ENCODE assay signal across 8 mouse cellular contexts in genomic region chr19:4121097-4121805, GRCm38 (mm10). TPM values are rescaled to one million over a fixed set of nuclear protein-coding genes. Genes with fewer than 3 reads are reported as not detected.
DNase-seq lines count a peak whose midpoint lies in the region; ATAC-seq lines count a peak whose summit lies in the region.

No protein-coding gene starts in this region.

- intact Hi-C loops in gastrocnemius, postnatal 14 days (cut with DNase I; ENCODE audit: low total_unique reads) = no loop called here
- intact Hi-C loops in left cerebral cortex, postnatal 10 days (cut with DNase I) = no loop called here

- DNase-seq in adrenal gland, adult (ENCODE audit: inconsistent age in 2 of 2, low spot score in 1 of 2) = peak; percentile 98 to 99
- peak; percentile 99 for DNase-seq in embryo, embryonic 10.5 days (ENCODE audit: low spot score)
- peak; percentile 98 for DNase-seq in gastrocnemius, postnatal 14 days
- peak; percentile 98 for DNase-seq in left cerebral cortex, postnatal 10 days (ENCODE audit: extremely low spot score in 1 of 2, low spot score in 2 of 2)
- DNase-seq in right cerebral cortex, postnatal 25 days = peak; percentile 97
- peak; percentile 95 to 98 for DNase-seq in urinary bladder, postnatal 4 days (ENCODE audit: low spot score in 2 of 2)

- peak; percentile 62 for ATAC-seq in inflammation-experienced regulatory T-cells, adult 6 months
- peak; percentile 87 for ATAC-seq in megakaryocyte-erythroid progenitor cell, adult 5-6 weeks (replicated peaks; ENCODE audit: low FRiP score, low TSS enrichment, poor library complexity, severe bottlenecking)

RNA-seq across cellular contexts. Expression of gene Aip, which starts 4.4 kb away (rescaled TPM):
- total RNA-seq in gastrocnemius, postnatal 14 days (2021) = 10 to 100 TPM; 51.4 to 57.9 TPM
- 100 to 1,000 TPM; 171 to 228 (median 197) TPM for polyA plus RNA-seq in inflammation-experienced regulatory T-cells, adult 6 months (2017; shearing (Covaris generic))
- total RNA-seq in left cerebral cortex, postnatal 10 days (2021) = 10 to 100 TPM; 74.2 to 83.5 TPM
- total RNA-seq in megakaryocyte-erythroid progenitor cell, adult 5-6 weeks (2014; fragmentation: Nextera tagmentation) = 25.9 and 31.2 TPM in 2 replicates
- 16.9 and 23.2 TPM in 2 replicates for total RNA-seq in megakaryocyte-erythroid progenitor cell, adult 5-6 weeks (2017)

RNA-seq across cellular contexts. Expression of gene Gpr152, which starts 18.3 kb away (rescaled TPM):
- not detected for total RNA-seq in gastrocnemius, postnatal 14 days (2021)
- polyA plus RNA-seq in inflammation-experienced regulatory T-cells, adult 6 months (2017; shearing (Covaris generic)) = under 1 TPM in 1 of 3 experiments, not detected in 2; 0.22 TPM
- total RNA-seq in left cerebral cortex, postnatal 10 days (2021) = not detected
- total RNA-seq in megakaryocyte-erythroid progenitor cell, adult 5-6 weeks (2014; fragmentation: Nextera tagmentation) = not detected in 2 replicates
- total RNA-seq in megakaryocyte-erythroid progenitor cell, adult 5-6 weeks (2017) = not detected in 2 replicates

RNA-seq across cellular contexts. Expression of gene Pitpnm1, which starts 21.5 kb away (rescaled TPM):
- total RNA-seq in gastrocnemius, postnatal 14 days (2021) = 1 to 10 TPM; 3.7 to 4.2 TPM
- 100 to 1,000 TPM in 1 of 3 experiments, 10 to 100 TPM in 2; 80.6 to 147 (median 88.8) TPM for polyA plus RNA-seq in inflammation-experienced regulatory T-cells, adult 6 months (2017; shearing (Covaris generic))
- 100 to 1,000 TPM; 234 to 237 TPM for total RNA-seq in left cerebral cortex, postnatal 10 days (2021)
- 42.3 and 44.1 TPM in 2 replicates for total RNA-seq in megakaryocyte-erythroid progenitor cell, adult 5-6 weeks (2014; fragmentation: Nextera tagmentation)
- 7.4 and 7.7 TPM in 2 replicates for total RNA-seq in megakaryocyte-erythroid progenitor cell, adult 5-6 weeks (2017)

RNA-seq across cellular contexts. Expression of gene Cabp4, which starts 22.6 kb away (rescaled TPM):
- under 1 TPM in 1 of 2 experiments, not detected in 1; 0.14 TPM for total RNA-seq in gastrocnemius, postnatal 14 days (2021)
- polyA plus RNA-seq in inflammation-experienced regulatory T-cells, adult 6 months (2017; shearing (Covaris generic)) = 1 to 10 TPM in 1 of 3 experiments, under 1 TPM in 2; 0.91 to 1.1 (median 0.97) TPM
- total RNA-seq in left cerebral cortex, postnatal 10 days (2021) = under 1 TPM in 1 of 2 experiments, not detected in 1; 0.24 TPM
- 0.39 and 1.5 TPM in 2 replicates for total RNA-seq in megakaryocyte-erythroid progenitor cell, adult 5-6 weeks (2014; fragmentation: Nextera tagmentation)
- not detected in 2 replicates for total RNA-seq in megakaryocyte-erythroid progenitor cell, adult 5-6 weeks (2017)

RNA-seq across cellular contexts. Expression of gene Cdk2ap2, which starts 24.3 kb away (rescaled TPM):
- 10 to 100 TPM; 17.3 to 17.5 TPM for total RNA-seq in gastrocnemius, postnatal 14 days (2021)
- polyA plus RNA-seq in inflammation-experienced regulatory T-cells, adult 6 months (2017; shearing (Covaris generic)) = 100 to 1,000 TPM; 329 to 406 (median 406) TPM
- total RNA-seq in left cerebral cortex, postnatal 10 days (2021) = 10 to 100 TPM; 20.4 to 21.6 TPM
- 65.1 and 75.8 TPM in 2 replicates for total RNA-seq in megakaryocyte-erythroid progenitor cell, adult 5-6 weeks (2014; fragmentation: Nextera tagmentation)
- total RNA-seq in megakaryocyte-erythroid progenitor cell, adult 5-6 weeks (2017) = 6.7 and 16.1 TPM in 2 replicates

Comparison
In these comparisons a context has a peak if more than half of its experiments do, and no peak if none do; other contexts are left out.
1. Peak in every context shown above with its lines: DNase-seq and ATAC-seq.
2. RNA of gene Pitpnm1, which starts 21.5 kb away (total RNA-seq): 234 to 237 TPM in left cerebral cortex, postnatal 10 days; 7.4 to 44.1 TPM in megakaryocyte-erythroid progenitor cell, adult 5-6 weeks and 3.7 to 4.2 TPM in gastrocnemius, postnatal 14 days; every median in the first group is over 4 times any median in the second.